Mouse (Mus musculus): ENCODE measurements around the gene Adk. TPM values are rescaled to one million over a fixed set of nuclear protein-coding genes. Genes with fewer than 3 reads are reported as not detected.

Adk gene
- total and polyA plus RNA-seq, 3 experiments = 104 to 253 (median 212) TPM

DNA sequence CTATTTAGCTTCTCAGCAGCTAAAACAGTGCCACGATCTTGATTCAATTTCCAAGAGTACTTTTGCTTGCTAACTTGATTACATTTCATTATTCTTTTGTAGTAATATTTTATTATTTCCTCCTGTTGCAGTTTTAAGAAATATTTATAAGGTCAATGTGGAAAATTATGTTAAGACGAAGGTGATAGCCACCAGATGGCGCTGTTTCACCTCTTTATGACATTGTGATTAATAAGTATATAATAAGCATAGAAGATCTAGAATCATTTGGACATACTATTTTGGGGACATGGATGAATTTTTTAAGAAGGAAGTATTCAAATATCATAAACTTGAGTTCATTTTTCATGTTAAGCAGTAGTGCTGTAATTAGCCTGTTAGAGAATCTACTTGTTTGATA is 68.1 kb downstream of the Adk start:
- no peak overlapping the region for H3K4me3 ChIP-seq
- H3K36me3 ChIP-seq (ENCODE audit: control insufficient read depth, insufficient read depth, low read length) = peaks cover 9% of the 10 kb centered on the region
- H3K9ac ChIP-seq (ENCODE audit: low read depth, low read length) = no peak overlapping the region
- peaks cover 2% of the 10 kb centered on the region for H3K4me1 ChIP-seq (ENCODE audit: control insufficient read depth, insufficient read depth, low read length)
- intact Hi-C loops (cut with DNase I) = loop anchor here (2.0 kb wide), 1 partner anchor 620 kb away; no protein-coding TSS in a partner anchor
- WGBS = 26% methylated on average over 3 of the region's 3 CpGs
- TF ChIP-seq POLR2A (IDR thresholded peaks at IDR 0.05; ENCODE audit: insufficient read depth, low read depth, low read length) = no peak
- TF ChIP-seq CTCF (IDR thresholded peaks at IDR 0.05) = peak; percentile 94
- TF ChIP-seq EP300 (IDR thresholded peaks at IDR 0.05; ENCODE audit: insufficient read depth, low read depth, low read length) = no peak
- H3K27me3 ChIP-seq (ENCODE audit: control insufficient read depth, insufficient read depth, low read length) = no peaks in the 10 kb centered on the region
- H3K27ac ChIP-seq = peak overlapping the region; percentile 70
- DNase-seq = no peak
- 0 out of 2 replicates have a peak, but pooled peaks cover 2% of the 10 kb centered on the region for H3K79me2 ChIP-seq (replicated peaks; ENCODE audit: control insufficient read depth, insufficient read depth, low read length)

DNA sequence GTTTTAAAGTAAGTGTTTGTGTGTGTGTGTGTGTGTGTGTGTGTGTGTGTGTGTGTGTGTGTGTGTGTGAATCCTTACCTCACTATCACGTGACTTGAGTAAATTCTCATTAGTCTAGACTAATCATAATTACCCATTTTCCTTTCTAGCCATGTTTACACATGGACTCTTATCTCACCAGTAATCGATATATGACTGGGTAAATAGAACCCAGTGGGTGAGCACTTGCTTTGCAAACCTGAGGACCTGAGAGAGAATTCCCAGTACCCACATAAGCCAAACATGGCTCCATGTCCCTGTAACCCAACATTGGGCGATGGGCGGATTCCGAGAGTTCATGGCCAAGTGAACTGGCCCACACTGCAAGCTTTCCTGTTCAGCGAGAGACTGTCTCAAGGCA is 74.8 kb downstream of the Adk start:
- no peak overlapping the region for H3K4me3 ChIP-seq
- 0 out of 2 replicates have a peak, but pooled peaks cover under 1% of the 10 kb centered on the region for H3K79me2 ChIP-seq (replicated peaks; ENCODE audit: control insufficient read depth, insufficient read depth, low read length)
- TF ChIP-seq EP300 (IDR thresholded peaks at IDR 0.05; ENCODE audit: insufficient read depth, low read depth, low read length) = no peak
- no peak for TF ChIP-seq POLR2A (IDR thresholded peaks at IDR 0.05; ENCODE audit: insufficient read depth, low read depth, low read length)
- no peak for TF ChIP-seq CTCF (IDR thresholded peaks at IDR 0.05)
- H3K27ac ChIP-seq = no peak overlapping the region
- no peaks in the 10 kb centered on the region for H3K4me1 ChIP-seq (ENCODE audit: control insufficient read depth, insufficient read depth, low read length)
- H3K27me3 ChIP-seq (ENCODE audit: control insufficient read depth, insufficient read depth, low read length) = no peaks in the 10 kb centered on the region
- DNase-seq = no peak
- H3K9ac ChIP-seq (ENCODE audit: low read depth, low read length) = no peak overlapping the region
- WGBS = 97% methylated on average over 6 of the region's 6 CpGs
- intact Hi-C loops (cut with DNase I) = no loop called here
- H3K36me3 ChIP-seq (ENCODE audit: control insufficient read depth, insufficient read depth, low read length) = no peaks in the 10 kb centered on the region

DNA sequence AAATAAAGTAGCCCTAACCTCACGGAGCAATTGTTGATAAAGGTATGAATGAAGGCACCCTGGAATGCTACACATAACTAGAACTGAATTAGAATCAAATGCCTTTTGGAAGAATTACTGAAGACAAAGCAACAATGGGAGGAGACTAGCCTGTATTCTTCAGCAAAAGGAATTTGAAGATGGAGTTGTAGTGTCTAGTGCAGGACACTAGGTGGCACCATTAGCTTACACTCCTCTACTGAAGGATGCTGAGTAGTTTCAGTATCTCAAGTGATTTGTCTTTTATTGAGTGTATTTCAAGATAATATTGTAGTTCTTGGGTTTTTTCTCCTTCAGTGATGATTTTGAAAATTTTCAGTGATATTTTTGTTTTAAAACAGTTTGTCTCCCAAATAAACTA is 84.5 kb downstream of the Adk start:
- H3K27ac ChIP-seq = no peak overlapping the region
- H3K9ac ChIP-seq (ENCODE audit: low read depth, low read length) = no peak overlapping the region
- intact Hi-C loops (cut with DNase I) = loop anchor here (1.0 to 2.0 kb wide), 3 partner anchors 473 to 604 kb away; no protein-coding TSS in a partner anchor
- TF ChIP-seq EP300 (IDR thresholded peaks at IDR 0.05; ENCODE audit: insufficient read depth, low read depth, low read length) (no peak), POLR2A (IDR thresholded peaks at IDR 0.05; ENCODE audit: insufficient read depth, low read depth, low read length) (no peak), CTCF (IDR thresholded peaks at IDR 0.05) (peak; percentile 98)
- H3K4me3 ChIP-seq = no peak overlapping the region
- no peaks in the 10 kb centered on the region for H3K36me3 ChIP-seq (ENCODE audit: control insufficient read depth, insufficient read depth, low read length)
- H3K4me1 ChIP-seq (ENCODE audit: control insufficient read depth, insufficient read depth, low read length) = no peaks in the 10 kb centered on the region; the same call in 1 of the 2 replicates
- 63% methylated on average over 1 of the region's 1 CpGs for WGBS
- no peaks in the 10 kb centered on the region for H3K27me3 ChIP-seq (ENCODE audit: control insufficient read depth, insufficient read depth, low read length)
- peak in 1 of 2 experiments; percentile 18 for DNase-seq
- 0 out of 2 replicates have a peak, but pooled peaks cover 2% of the 10 kb centered on the region for H3K79me2 ChIP-seq (replicated peaks; ENCODE audit: control insufficient read depth, insufficient read depth, low read length)

DNA sequence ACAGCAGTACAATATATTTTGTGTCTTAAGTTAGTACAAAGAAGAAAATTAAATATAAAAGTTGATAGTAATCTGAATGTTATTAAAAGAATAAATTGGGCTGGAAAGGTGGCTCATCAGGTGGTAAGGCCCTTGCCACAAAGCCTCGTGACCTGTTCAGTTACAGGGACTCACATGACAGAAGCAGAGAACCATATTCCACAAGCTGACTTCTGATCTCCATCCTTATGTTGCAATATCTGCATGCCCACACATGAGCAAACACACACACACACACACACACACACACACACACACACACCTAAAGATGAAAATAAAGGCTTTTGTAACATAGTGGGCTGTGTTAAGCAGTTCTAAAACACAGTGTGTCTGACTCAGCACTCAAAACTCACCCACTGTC is 90.2 kb downstream of the Adk start:
- H3K4me3 ChIP-seq = no peak overlapping the region
- no peaks in the 10 kb centered on the region; the same call in 1 of the 2 replicates for H3K36me3 ChIP-seq (ENCODE audit: control insufficient read depth, insufficient read depth, low read length)
- no peak for TF ChIP-seq EP300 (IDR thresholded peaks at IDR 0.05; ENCODE audit: insufficient read depth, low read depth, low read length)
- no peak for TF ChIP-seq POLR2A (IDR thresholded peaks at IDR 0.05; ENCODE audit: insufficient read depth, low read depth, low read length)
- TF ChIP-seq CTCF (IDR thresholded peaks at IDR 0.05) = no peak
- H3K79me2 ChIP-seq (replicated peaks; ENCODE audit: control insufficient read depth, insufficient read depth, low read length) = no peaks in the 10 kb centered on the region
- DNase-seq = no peak
- no peak overlapping the region for H3K27ac ChIP-seq
- intact Hi-C loops (cut with DNase I) = no loop called here
- no peak overlapping the region for H3K9ac ChIP-seq (ENCODE audit: low read depth, low read length)
- 79% methylated on average over 1 of the region's 1 CpGs for WGBS
- no peaks in the 10 kb centered on the region for H3K27me3 ChIP-seq (ENCODE audit: control insufficient read depth, insufficient read depth, low read length)
- no peaks in the 10 kb centered on the region for H3K4me1 ChIP-seq (ENCODE audit: control insufficient read depth, insufficient read depth, low read length)

DNA sequence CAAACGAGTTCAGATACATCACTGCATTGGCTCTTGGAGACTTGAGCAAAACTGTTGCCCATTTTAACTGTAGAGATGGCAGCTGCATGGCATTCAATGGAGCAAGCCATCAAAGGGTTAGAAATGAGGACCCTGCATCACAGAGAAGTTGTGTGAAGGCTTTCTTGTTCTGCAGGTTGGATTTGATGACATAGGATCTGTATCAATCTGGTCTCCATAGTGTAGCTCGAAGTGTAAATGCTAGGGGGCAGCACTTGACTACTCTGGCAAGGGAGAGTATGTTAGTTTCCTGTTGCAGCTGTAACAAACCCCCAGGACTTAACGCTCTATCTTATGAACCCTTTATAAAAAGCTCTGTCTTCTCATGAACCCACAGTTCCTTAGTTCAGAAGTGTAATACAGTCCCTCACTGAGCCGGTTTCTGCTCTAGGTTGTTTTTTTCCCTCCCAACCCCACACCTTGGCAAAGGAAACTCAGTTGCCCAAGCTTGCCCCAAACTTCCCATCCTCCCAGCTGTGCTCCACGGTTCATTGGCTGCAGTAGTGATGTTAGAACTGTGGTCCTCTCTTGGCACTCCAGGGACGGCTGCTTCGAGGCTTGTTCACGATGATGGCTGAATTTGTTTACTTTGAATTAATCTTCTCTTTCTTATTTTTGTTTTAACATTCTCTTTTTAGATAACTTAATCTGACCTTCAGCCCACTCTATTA is 91.2 kb downstream of the Adk start:
- Histone ChIP-seq H3K9ac (ENCODE audit: low read depth, low read length) (no peak overlapping the region), H3K27me3 (ENCODE audit: control insufficient read depth, insufficient read depth, low read length) (no peaks in the 10 kb centered on the region), H3K27ac (no peak overlapping the region), H3K4me3 (no peak overlapping the region), H3K4me1 (ENCODE audit: control insufficient read depth, insufficient read depth, low read length) (no peaks in the 10 kb centered on the region), H3K79me2 (replicated peaks; ENCODE audit: control insufficient read depth, insufficient read depth, low read length) (no peaks in the 10 kb centered on the region), H3K36me3 (ENCODE audit: control insufficient read depth, insufficient read depth, low read length) (no peaks in the 10 kb centered on the region; the same call in 1 of the 2 replicates)
- intact Hi-C loops (cut with DNase I) = no loop called here
- peak in 1 of 2 experiments; percentile 11 for DNase-seq
- TF ChIP-seq EP300 (IDR thresholded peaks at IDR 0.05; ENCODE audit: insufficient read depth, low read depth, low read length) (no peak), CTCF (IDR thresholded peaks at IDR 0.05) (peak; percentile 68), POLR2A (IDR thresholded peaks at IDR 0.05; ENCODE audit: insufficient read depth, low read depth, low read length) (no peak)
- 63% methylated on average over 8 of the region's 8 CpGs for WGBS

DNA sequence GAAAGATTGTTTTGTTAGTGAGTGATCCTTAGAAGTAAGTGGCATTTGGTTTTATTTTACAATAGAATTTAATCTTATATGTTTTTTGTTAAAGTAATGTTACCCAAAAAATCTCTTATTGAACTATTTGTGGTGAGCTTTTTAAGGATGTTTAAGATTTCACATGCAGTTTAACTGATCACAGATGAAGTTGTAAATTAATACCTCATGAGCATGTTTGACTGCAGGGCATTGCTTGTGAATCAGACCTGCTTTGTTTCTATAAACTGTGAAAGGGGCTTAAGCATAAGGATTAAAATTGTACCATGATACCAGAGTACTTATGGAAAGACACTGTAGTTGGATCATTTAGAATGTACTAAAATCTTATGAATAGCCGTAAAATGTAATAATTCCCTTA is 94.8 kb downstream of the Adk start:
- Histone ChIP-seq H3K4me1 (ENCODE audit: control insufficient read depth, insufficient read depth, low read length) (no peaks in the 10 kb centered on the region; the same call in 1 of the 2 replicates), H3K27me3 (ENCODE audit: control insufficient read depth, insufficient read depth, low read length) (no peaks in the 10 kb centered on the region), H3K36me3 (ENCODE audit: control insufficient read depth, insufficient read depth, low read length) (no peaks in the 10 kb centered on the region; the same call in 1 of the 2 replicates), H3K79me2 (replicated peaks; ENCODE audit: control insufficient read depth, insufficient read depth, low read length) (no peaks in the 10 kb centered on the region), H3K27ac (no peak overlapping the region), H3K9ac (ENCODE audit: low read depth, low read length) (no peak overlapping the region), H3K4me3 (no peak overlapping the region)
- DNase-seq = no peak
- WGBS = 96% methylated on average over 1 of the region's 1 CpGs
- TF ChIP-seq POLR2A (IDR thresholded peaks at IDR 0.05; ENCODE audit: insufficient read depth, low read depth, low read length) (no peak), CTCF (IDR thresholded peaks at IDR 0.05) (no peak), EP300 (IDR thresholded peaks at IDR 0.05; ENCODE audit: insufficient read depth, low read depth, low read length) (no peak)
- intact Hi-C loops (cut with DNase I) = no loop called here

Measured in heart, adult 2 months (tissue).